Mouse (Mus musculus) adrenal gland, adult 18-20 months (tissue): ENCODE results near the gene Exd1. TPM values are rescaled to one million over a fixed set of nuclear protein-coding genes. Genes with fewer than 3 reads are reported as not detected.
"Not testable (repeated sequence)": the region's sequence is repeated elsewhere in the genome, so short reads cannot be mapped to it uniquely, and the experiment has no call there.

Experiments
- DNase-seq, 2 experiments: peaks; one replicate each; pipeline ENCODE4 v3.0.0; 2021 to 2022; ENCODE audit warnings: low spot score in 2 of 2
- total RNA-seq, 2 experiments: library from RNA; stranded (reverse); gene quantifications; 1 replicate in 1 of 2; 2 replicates in 1 of 2; pipeline ENCODE4 v1.2.3; 2021

Gene Exd1
- total RNA-seq, 2 experiments from 2014 or later, result 2.5 to 2.6 TPM

DNA sequence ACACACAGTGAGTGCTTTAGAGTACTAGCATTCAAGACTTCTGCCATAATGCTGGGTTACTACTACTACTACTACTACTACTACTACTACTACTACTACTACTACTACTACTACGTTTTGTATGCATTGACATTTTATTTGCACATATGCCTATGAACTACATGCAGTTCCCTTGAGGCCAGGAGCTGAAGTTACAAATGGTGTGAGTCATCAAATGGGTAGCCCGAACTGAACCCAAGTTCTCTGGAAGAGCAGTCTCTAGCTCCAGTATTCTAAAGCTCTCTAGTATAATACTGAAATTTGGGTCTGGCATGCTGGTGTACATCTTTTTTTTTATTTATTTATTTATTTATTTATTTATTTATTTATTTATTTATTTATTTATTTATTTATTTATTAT lies 3.8 kb downstream of the Exd1 start:
- no peak for DNase-seq

DNA sequence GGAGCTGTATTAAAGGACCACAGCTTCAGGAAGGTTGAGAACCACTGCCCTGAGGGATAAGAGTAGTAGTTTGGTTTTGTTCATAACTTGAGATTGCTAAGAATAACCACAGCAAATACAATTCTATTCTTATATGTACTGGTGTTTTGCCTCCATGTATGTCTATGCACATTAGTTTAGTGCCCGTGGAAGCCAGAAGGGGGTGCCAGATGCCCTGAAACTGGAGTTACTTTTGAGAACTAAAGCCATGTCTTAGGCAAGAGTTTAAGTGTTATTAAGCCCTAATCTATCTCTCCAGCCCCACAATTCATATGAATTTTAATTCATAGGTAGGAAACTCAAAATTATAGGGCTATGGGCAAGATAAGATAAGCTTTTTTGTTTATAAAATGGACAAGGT lies 5.3 kb downstream of the Exd1 start:
- peak; percentile 39 to 59 for DNase-seq

DNA sequence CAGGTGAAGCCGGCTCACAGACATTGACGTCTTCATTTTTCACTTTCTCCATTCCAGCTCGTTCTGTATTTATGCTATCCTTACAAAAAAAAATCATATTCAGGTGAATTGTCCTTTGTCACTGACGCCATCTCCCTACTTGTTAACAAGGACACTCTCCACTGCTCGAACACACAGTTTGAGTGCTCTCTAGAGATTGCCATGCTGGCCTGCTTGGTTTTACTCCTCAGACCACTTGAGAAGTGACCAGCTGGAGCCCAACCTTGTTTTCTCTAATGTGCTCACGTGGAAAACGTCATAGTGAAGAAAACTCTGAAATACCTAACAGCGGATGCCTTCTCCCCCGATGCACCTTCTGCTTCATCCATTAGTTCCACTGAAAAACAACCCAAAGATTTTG lies 8.6 kb downstream of the Exd1 start:
- no peak for DNase-seq

DNA sequence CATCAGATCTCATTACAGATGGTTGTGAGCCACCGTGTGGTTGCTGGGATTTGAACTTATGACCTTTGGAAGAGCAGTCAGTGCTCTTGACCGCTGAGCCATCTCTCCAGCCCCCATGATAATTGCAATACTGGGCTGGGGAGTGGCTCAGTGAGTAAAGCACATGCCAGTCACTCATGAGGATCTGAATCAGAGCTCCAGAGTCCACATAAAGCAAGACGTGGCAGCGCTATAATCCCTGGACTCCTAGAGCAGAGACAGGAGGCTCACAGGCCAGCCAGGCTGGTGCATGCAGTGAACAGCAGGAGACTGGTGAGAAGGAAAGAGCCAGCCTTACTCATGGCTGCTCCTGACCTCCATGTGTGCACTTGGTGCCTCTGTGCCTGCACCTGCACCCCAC lies 22.0 kb downstream of the Exd1 start:
- DNase-seq, result no peak

DNA sequence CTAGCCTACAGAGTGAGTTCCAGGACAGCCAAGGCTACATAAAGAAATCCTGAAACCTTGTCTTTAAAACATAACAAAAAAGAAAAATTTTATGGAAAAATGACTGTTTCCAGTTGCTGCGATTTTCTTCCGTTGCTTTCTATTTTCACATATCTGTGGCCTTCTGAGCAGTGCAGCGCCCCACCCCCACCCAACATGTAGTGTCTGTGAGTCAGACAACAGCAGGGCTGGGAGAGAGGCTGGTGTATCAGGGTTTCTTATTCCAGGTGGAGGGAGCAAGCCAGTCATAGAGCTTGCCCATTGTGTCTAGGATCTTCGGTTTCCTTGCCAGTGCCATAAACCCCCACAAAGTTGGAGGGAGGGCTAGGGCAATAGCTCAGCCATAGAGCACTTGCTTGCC lies 23.6 kb downstream of the Exd1 start:
- DNase-seq, result no peak

DNA sequence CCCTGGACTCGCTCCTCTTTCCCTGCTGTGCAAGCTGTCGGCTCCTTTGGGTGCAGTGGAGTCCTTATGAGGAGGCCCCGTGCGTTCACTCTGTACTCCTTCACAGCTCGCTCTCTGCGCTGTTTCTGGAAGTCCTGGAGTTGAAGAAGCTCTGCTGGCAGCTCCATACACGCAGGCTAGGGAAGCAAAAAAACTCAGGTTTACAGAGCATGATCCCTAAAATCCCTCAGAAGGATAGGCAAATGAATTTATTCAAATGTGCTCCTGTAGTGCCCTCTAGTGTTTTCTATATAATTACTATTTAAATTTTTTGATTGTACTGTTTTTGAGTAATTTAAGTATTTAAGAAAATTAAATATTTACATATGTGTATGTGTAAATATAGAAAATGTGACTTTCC lies 26.9 kb downstream of the Exd1 start:
- DNase-seq, result no peak

DNA sequence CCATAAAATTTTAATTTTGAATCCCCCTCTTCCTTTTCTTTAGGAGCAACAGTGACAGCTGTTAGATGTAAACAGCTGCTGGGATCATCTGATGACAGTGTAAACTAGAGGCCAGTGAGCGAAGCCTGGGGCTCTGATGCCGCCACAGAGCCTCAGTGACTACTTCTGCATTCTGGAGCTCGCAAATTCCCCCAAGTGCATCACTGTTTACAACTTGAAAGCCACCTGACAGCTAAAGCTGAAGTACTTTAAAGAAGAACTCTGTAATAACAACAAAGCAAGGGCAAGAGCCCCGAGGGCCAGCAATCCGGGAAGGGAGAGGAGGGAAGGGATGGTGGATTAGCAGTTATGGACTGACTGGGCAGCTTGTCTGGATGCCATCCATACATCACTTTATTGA lies 30.6 kb downstream of the Exd1 start:
- no peak for DNase-seq

DNA sequence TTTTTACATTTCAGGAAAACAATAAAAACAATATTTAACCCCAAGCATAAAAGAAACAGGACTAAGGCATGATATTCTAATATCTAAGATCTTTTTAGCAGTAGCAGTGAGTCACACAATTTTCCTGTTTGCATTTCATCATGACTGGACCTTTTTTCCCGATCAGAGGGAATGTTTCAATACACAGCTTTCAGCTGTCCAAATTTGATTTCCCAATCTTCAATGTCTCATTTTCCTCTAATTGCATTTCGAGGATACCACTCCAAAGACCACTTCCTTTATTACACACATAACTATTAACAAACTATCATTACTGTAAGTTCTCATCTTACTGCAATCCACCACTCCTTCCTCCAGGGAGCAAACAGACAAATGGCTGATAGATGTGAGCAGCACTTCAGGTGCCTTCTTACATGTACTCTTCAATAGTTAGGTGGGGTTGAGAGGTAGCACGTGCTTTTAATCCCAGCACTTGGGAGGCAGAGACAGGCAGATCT lies 33.4 kb downstream of the Exd1 start:
- DNase-seq, result no peak

DNA sequence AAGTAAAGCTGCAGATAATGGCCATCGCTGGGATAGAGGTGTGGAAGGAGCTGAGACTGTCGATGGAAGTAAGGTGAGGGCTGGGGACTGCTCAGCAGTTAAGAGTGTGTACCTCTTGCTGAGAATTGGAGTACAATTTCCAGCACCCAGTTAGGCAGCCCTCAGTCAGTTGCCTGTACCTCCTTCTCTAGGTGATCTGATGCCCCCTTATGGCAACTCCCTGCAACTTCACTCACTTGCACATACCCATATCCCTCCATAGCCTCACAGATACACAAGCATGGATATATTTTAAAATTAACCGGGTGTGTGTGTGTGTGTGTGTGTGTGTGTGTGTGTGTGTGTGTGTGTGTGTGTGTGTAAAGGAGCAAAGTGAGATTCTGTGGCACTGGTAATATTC lies 35.1 kb downstream of the Exd1 start:
- no peak for DNase-seq

DNA sequence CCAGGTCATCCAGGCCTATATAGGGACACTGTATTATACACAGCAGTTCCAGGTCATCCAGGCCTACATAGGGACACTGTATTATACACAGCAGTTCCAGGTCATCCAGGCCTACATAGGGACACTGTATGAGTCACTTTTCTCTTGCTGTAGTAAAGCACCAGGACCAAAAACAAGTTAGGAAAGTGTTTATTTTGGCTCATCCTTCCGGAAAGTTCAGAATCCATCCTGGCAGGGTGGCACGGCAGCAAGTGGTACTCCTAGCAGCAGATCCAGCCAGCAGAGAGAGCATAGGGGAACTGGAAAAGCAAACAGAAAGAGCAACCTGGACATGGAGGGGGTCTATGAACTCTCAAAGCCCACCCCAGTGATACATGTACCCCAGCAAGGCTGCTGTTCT lies 36.6 kb downstream of the Exd1 start:
- DNase-seq, result no peak

DNA sequence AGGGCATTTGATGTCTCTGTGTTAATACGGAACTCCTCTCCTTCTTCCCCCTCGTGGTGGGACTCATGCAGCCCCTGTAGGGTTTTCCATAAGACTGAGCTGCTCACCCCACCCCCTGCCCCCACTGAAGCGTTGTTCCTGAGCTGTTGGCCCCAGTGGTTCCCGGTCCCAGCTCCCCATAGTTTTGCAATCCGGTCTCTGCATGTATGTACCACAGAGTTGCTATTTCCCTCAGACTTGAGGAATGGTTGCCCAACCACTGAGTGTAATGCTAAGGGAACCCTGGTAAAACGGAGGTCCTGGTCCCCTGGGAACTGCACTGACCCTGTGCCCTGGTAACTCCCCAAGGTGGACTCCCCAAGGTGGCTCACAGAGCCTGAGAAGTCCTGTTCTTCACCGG lies 38.9 kb downstream of the Exd1 start:
- DNase-seq, result not testable (repeated sequence)

DNA sequence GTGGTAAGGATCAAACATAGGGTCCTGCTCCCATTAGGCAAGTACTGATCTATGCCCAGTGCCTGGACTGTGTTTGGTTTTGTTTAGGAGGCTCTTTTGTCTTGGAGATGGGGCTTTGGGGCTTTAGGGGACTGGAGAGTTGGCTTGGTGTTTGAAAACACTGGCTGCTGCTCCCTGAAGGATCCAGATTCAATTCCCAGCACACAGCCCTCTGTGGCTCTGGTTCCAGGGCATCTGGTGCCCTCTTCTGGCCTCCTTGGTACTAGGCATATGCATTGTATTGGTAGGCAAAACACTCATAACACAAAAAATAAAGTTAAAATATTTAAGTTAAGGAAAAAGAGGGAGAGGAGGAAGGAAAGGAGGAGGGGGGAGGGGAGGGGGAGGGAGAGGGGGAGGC lies 40.3 kb downstream of the Exd1 start:
- DNase-seq, result no peak

DNA sequence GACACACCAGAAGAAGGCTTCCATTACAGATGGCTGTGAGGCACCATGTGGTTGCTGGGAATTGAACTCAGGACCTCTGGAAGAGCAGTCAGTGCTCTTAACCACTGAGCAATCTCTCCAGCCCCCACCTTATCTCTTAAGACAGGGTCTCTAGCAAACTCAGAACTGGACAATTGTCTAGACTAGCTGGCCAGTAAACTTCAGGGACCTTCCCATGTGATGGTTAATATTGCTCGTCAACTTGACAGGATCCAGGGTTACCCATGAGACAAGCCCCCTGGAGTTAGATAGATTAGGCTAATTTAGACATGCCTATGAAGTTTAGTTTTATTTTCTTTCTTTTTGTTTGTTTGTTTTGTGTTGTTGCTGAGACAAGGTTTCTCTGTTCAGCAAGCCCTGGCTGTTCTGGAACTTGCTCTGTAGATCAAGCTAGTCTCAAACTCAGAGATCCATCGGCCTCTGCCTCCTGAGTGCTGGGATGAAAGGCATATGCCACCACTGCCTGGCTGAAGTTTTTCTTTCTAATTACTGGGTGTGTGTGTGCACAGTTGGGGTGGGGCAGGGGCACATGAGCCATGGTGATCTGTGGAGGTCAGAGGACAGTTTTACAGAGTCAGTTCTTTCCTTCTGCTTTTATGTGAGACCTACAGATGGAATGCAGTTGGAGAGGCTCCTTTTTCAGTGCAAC lies 46.3 kb downstream of the Exd1 start:
- no peak for DNase-seq

DNA sequence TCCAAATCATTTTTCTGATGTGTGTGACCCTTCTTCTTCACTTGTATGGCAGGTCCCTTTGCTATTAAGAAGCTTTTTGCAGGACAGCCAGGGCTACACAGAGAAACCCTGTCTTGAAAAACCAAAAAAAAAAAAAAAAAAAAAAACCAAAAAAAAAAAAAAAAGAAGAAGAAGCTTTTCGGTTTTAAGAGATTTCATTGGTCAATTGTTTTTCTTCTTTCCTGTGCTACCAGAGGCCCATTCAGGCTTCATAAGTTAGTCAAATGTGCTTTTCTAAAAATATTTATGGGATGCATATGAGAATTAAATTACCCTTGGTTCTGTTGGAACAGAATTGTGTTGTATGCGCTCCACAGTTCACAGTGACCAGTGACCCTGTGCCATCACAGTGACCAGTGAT lies 48.6 kb downstream of the Exd1 start:
- DNase-seq, result no peak

DNA sequence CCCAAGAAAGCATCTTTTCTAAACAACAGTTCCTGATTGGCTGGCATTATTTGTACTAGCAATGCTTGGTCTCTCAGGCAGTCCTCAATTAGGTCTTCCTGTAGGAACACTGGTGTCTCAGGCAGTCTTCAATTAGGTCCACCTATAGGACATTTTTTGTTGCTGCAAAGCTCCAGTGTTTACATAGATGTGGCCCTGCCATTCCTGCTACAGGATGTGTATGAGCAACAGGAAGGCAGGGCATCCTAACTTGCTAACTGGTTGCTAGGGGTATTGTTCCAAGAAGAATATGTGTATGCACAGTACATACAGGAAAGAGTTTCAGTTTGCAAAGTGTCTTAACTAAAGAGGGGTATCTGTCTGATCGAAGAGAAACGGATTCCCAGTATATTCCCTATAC lies 51.3 kb downstream of the Exd1 start:
- DNase-seq, result no peak

DNA sequence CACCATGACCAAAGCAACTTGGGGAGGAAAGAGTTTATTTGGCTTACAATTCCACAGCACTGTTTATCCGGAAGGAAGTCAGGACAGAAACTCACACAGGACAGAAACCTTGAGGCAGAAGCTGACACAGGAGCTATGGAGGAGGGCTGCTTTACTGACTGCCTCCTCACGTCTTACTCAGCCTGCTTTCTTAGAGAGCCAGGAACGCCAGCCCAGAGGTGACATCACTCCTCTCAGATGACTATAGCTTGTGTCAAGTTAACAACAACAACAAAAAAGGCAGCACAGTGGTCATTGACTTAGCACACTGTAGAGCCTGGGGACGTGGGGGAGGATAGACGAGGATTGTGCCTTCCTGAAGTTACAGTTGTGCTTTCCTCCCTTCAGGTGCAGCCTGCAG lies 55.5 kb downstream of the Exd1 start:
- peak in 1 of 2 experiments; percentile 20 for DNase-seq

DNA sequence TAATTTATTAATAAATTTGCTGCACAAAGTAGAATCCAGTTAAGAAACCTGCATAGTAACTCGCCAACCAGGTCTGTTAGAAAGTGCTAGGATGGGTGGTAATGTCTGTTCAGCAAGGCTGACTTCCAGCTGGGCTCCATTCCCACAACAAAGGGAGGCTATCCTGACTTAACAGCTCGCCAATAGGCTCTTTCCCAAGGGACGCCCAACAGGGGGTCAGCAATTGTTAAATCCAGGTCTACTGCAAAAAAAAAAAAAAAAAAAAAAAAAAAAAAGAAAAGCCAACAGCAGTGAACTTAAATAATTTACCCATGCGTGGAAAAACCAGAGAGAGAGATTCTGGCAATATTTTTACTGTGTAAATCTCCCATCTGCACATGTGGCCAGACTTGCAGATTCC lies 60.9 kb downstream of the Exd1 start:
- DNase-seq, result no peak

DNA sequence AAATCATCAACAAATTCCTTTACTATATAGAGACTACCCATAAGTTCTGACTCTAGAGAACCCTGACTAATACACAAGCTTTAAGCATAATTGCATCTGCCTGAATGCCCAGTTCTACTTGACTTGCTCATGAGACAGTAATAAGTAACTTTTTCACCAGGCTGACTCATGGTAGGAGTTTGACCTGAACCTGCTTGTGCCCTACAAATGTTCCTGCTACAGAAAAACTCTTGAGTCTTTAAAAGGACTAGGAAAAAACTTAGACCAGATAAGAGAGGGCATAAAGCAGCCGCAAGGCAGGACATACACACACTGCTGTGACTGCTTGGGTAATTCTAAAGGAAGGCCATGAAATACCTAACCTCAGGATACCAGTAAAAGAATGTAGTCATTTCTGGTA lies 65.1 kb downstream of the Exd1 start:
- no peak for DNase-seq

DNA sequence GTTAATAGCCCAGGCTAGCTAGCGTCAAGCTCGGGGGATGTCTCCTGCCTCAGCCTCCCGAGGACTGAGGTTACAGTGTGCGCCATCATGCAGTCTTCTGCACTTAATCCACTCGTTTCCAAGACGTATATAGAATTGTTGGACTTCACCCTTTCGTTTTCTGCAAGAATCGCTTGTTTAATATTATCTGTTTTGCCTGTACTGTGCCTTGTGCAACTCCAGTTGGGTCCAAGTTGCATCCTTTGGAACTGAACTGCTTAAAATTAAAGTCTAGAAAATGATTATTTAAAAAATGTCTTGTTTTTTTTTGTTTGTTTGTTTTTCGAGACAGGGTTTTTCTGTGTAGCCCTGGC lies 69.1 kb downstream of the Exd1 start:
- no peak for DNase-seq

DNA sequence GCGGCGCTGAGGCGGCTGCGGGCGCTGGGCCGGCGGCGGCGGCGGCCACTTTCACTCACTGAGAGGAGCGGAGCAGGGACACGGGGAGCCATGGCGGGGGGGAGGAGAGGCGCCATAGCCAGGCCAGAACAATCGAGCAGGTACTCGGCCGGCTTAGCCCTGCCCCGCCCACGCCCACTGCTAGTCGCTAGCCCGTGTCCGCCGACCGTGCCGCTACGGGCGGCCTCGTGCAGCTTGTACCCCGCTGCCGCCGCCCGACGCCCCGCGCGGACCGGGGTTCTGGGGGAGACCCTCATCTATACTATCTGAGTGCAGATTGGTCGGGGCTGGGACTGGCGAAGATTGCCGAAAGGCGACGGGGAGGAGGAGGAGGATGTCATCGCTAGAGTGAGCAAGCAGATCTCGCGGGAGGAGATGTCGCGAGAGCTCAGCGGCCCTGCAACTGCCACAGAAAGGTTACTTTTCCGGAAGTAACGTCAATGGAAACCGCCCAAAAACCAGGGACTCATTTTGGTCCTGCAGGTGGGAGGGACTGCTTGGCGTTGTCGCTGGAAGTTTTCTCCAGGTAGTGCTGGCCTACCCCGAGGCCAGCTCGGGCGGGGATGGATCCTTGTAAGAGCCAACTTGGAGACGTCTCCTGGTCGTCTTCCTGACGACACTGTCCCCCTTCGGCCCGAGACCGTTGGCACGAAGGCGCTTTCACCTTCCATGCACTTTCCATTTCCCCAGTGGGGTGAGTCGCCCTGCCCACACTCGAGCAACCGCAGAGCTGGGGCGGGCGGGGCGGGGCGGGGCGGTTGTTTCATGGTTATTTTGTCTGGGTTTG lies 69.6 kb downstream of the Exd1 start, which contains the start of gene Ino80:
TSS of gene Ino80 (minus strand) at position 117 of the 826 bp plus-strand sequence.
- DNase-seq, result peak; percentile 97

DNA sequence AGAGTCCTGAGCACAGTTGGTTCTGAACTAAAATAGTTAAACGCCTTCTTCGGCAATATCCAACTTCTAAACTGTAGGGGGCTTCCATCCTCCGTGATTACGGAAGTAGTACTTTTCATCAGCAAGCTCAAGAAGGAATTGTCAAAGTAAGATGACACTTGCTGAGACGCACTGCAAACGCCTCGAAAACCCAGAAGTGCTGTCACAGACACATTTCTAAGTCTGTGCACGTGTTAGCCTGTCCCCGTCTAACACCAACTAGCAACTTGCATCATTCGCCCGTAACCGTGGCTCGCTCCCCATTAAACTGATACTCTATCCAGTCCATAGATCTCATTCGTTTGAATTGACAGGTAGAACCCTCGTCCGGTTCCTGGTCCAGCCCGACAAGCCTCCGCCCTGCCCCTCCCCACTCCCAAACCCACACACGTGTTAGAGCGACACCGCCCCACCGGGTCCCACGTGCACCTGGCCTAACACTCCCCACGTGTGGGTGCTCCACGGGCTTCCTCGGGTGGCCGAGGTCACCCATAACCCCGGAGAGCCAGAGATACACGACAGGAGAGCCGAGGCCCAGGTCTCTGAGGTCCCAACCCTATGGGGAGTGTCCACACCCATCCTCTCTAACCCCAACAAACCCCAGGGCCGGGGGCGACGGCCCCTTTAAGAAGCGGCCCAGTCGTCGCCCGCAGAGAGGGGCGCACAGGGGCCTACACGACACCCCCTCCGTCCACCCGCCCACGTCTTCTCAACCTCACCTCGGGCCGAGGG lies 70.6 kb downstream of the Exd1 start:
- DNase-seq, result peak; percentile 61 to 74

DNA sequence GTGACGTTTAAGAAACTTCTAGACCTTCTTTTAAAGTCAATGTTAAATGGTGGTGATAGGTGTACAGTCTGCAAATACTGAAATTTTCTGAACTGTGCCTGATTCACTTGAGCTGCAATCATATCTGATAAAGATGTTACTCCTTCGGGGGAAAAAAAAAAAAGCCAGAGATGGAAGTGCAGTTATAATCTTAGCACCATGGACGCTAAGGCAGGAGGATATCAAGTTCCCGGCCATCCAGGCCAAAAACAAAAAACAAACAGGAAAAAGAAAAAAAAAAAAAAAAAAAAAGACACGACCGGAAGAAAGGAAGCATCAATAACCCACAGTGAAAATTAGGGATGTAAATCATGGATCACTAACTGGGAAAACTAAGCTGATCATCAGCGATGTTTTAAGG lies 71.3 kb downstream of the Exd1 start:
- DNase-seq, result no peak
